Mouse (Mus musculus): ENCODE measurements around the gene Cyp2e1.
"Not testable (repeated sequence)": the region's sequence is repeated elsewhere in the genome, so short reads cannot be mapped to it uniquely, and the experiment has no call there.

Cyp2e1 gene

DNA sequence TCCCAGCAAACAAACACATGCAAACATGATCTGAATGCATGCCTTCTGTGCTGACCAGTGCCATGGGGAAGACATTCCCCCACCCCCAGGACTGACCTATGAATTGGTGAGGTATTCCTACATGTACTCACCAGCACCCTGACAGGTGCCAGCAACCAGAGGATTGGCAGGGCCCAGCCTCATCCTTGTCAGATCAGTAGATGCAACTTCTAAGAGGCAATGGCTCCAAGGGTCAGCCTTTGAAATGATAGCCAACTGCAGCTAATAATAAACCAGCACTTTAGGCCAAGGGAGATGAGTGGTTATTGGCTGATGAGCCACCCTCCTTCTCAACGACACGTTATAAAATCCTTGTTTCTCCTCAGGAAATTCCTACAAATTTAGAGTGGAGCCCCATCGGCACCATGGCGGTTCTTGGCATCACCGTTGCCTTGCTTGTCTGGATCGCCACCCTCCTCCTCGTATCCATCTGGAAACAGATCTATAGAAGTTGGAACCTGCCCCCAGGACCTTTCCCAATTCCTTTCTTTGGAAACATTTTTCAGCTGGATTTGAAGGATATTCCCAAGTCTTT lies at the start of gene Cyp2e1:
Gene Cyp2e1, plus strand, starts transcription at position 293 of the 574 bp plus-strand sequence.
- no peak for DNase-seq (ENCODE audit: low read depth, low spot score)

DNA sequence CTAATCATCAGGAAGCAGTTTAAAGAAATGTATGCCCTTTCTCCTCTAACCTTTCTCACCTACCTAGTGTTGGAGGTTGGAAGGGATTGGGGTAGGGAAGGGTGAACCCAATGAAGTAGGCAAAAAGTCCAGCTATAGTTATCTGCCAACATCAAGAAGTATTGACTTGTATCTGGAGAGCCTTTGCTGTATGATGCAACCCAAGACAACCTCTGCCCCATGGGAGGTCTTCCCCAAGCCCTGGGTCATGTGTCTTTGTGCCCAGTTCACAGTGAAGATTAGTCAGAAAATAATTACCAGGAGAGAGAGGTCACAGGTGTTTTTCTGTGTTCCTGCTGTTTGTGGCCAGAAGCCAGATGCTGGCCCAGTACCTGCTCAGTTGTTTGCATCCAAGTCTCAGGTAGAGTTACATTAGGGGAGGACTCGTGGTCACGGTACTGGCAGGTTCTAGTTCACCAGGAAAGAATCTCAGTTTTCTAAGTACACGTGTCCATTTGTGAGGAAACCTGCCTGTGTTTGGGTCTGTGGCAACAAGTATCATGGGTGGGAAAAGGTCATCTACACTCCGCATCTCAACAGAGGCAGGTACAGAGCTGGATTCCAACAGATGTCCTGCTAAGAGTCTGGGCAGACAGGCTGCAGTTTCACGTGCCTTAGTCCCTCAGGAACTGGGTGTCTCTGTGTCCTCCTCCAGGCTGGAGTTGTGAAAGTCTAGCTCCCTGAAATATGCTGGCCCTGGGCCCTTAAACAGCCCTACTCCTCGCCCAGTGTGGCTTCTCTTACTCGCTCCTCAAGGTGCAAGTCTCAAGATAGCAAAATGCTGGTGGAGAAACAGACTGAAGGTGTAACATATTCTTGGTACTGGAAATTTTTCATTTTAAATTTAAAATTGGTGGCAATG lies 46.1 kb upstream of the Cyp2e1 start:
- no peak for DNase-seq (ENCODE audit: low read depth, low spot score)

DNA sequence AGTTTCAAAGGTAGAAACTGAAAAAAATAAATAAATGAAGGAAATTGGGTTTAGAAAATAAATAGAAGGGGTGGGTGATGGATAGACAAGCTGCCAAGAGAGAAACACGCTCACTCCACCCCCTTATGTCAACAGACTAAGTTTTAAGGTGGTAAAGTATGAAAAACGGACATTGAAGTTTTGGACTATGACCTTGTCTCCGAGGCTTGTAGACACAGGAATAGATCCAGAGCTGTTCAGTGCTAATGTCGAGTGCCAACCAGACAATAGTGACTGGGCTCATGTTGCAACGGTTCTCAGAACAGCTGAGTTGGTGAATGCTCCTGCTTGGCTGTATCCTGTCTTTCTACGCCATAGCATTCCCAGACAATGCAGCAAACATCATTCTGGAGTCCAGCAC lies 42.4 kb upstream of the Cyp2e1 start:
- DNase-seq (ENCODE audit: low read depth, low spot score), result no peak

DNA sequence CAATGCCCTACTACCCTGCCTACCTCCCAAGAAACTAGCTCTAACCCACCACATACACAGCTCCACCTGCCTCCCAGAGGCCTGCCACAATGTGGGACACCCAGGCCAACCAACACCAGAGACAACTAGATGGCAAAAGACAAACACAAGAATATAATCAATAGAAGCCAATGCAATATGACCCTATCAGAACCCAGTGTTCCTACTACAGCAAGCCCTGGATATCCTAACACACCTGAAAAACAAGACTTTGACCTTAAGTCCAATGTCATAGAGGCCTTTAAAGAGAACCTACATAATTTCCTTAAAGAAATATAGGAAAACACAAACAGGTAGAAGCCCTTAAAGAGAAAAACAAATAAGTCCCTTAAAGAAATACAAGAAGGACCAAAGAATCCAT lies 38.0 kb upstream of the Cyp2e1 start:
- no peak for DNase-seq (ENCODE audit: low read depth, low spot score)

DNA sequence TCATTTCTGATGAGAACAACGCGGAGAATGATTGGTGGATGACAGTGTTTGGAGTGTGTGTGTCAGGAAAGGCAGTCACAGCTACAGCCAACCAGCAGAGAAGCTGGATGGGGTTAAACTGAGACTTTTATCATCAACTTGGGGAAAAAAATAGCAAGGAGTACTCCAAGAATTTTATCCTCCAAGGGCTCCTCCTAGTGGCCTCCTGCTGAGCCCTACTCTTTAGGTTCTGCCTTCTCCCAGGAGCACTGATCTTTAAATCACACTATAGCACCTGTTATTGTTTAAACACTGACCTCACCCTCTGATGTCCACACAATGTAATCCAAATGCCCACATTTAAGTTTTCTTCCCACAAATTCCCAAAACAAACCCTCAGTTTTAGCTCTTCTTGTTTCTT lies 30.4 kb upstream of the Cyp2e1 start:
- no peak for DNase-seq (ENCODE audit: low read depth, low spot score)

DNA sequence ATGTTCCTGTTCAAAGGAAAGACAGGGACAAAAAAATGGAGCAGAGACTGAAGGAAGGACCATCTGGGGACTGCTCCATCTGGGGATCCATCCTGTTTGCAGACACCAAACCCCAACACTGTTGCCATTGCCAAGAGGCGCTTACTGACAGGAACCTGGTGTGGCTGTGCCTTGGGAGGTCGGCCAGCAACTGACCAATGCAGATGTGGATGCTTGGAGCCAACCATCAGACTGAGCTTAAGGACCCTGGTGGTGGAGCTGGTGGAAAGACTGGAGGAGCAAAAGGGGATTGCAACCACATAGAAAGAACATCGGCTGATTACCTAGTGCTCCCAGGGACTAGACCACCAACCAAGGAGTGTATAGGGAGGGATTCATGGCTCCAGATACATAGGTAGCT lies 16.1 kb upstream of the Cyp2e1 start:
- no peak for DNase-seq (ENCODE audit: low read depth, low spot score)

DNA sequence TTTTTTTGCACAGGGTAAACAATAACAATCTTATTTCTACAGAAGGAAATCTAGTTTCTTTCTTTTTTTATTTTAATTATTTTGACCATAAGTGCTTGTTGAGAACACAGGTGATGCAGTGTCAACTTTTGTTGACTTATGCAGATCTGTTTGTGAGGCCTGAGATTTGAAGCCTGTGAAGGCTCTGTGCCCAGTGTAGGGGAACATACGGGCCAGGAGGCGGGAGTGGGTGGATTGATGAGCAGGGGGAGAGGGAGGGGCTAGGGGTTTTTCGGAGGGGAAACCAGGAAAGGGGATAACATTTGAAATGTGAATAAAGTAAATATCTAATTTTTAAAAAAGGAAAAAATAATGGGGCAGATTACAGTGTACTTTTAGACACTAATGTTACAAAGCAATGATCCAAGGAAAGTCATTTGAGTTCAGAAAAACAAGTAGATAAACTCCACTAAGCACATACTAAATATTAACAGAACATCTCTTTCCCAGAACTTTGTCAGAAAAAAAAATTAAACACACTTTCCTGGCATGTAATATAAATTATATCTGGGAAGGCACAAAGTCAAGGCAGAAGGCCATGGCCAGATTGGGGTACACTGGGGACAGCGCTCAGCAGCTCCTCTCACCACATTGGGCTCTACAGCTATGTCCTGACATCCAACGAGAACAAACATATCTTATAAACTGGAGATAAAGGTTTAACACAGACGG lies 15.3 kb upstream of the Cyp2e1 start:
- no peak for DNase-seq (ENCODE audit: low read depth, low spot score)

DNA sequence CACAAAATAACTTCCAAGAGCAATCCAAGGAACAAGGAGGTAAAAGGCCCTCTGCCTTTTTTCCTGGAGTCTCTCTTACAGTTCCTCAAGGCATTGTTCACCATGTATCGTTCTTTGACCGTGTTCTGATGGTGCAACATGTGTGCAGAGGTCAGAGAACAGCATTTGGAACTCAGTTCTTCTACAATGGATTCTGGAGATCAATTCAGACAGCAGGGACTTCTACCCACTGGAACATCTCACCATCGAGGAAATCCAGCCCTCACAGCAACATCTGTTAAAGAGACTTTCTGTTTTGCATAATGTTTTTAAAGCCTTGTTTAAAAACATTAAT lies 14.7 kb upstream of the Cyp2e1 start:
- no peak for DNase-seq (ENCODE audit: low read depth, low spot score)

DNA sequence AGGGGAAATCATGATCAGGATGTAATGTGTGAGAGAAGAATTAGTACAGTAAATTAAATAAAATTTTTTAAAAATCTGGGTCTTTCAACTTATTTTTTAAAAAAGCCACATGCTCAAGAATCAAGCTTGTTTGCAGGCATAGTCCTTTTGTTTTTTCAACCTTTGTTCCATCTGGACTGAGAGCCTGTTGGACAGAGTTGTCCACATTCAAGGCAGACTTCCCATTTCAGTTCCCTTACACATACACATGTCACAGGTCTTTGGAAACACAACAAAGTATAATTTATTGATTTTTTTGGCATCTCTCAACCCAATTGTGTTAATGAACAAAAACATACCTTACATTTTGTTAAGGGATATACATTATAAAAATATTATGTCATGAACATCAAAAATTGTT lies 9.0 kb upstream of the Cyp2e1 start:
- DNase-seq (ENCODE audit: low read depth, low spot score), result no peak

DNA sequence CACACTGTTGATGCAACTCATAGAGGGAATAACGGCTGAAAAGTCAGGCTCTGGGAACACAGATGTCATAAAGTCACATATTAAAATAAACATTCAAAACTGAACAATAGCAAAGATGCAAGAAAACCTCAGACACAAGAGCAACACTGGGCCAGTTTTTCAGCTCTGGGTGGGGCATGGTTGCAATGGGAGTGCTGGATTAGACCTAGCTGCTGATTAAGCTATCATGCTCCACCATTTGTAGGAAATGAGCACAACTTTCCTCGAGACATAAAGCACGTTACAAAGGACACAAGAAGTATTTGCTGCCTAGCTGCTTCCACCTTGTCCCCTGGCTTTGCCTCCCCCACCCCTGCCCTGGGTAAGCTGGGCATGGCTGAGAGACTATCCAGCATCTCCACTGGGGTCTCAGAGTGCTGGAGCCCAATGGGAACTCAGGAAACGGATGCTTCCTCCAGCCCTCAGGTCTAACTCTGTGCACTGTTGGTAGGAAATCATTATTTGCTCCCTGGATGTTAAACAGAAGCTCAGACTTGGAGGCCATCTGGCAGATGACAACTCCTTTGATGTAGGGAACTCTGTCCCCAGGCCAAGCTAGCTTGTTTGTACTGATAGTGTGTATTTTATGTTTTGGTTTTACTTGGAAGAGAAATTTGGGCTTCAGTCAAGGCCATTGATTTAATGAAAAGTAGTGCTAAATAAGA lies 7.2 kb upstream of the Cyp2e1 start:
- DNase-seq (ENCODE audit: low read depth, low spot score), result no peak

DNA sequence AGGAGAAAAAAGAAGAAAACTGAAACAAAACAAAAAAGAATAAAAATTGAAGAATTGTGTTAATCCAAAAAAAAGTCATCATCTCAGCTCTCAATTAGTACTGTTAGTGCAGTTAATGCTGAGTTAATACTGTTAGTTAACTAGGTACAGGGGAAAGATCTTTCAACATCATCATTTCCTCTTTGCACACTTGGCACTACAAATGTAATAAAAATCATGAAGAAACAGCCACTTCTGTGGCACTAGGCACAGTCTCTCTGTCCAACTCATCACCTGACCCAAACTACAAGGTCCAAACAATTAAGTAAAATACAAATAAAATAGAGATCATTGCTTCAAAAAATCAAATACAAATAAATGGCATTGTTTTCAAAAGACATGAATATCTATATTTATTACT lies 2.9 kb upstream of the Cyp2e1 start:
- no peak for DNase-seq (ENCODE audit: low read depth, low spot score)

DNA sequence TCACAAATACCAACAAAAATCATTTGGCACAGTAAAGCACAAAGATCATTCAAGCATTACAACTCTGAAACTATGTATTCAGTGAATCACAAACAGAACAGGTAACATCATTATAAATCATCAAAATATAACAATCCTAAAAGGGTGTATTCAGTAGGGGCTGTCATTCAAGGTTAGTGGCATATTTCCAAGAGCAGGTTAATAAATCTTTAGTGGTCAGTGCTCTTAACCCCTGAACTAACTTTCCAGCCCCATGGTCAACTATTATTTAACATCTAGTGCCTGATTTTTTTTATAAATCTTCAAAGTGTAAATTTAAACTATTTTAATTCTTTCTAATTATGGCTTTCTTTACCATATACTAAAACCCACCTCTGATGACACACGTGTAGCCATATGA lies 1.9 kb downstream of the Cyp2e1 start:
- DNase-seq (ENCODE audit: low read depth, low spot score), result not testable (repeated sequence)

DNA sequence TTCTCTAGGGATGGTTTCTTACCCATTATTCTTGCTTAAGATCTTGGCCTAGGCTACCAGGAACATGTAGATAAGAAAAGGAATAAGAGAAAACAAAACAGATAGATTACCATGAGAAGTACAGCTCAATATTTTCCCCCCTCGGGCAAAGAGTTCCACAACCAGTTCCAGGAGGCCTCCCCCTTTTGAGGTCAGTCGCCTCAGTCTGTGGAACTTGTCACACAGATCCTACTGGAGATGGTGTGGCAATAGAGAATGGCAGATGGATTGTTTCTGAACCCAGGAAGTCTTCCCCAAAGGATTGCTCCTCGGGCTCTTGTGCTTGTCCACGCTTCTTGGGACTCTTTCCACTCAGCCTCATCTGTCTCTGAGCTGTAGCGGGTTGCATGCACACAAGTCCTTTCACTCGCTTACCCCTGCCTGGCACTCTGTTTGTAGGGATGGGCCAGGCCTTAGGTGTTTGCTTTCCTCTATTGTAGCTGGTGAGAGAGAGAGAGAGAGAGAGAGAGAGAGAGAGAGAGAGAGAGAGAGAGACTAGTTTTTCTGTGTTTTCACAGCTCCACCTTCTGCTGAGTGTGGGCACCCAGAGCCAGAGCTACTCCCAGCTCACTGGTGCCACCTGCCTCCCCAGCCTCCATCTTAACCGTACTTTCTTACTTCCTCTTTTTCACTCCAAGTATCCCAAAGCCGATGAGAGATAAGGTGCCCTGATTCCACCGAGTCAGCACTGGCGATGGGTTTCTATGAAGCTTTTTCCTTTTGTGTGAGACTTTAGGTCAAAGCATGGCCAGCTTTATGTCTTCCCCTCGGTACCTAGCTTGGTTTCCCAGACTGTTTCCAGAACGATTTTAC lies 2.6 kb downstream of the Cyp2e1 start:
- peak; percentile 22 for DNase-seq (ENCODE audit: low read depth, low spot score)

DNA sequence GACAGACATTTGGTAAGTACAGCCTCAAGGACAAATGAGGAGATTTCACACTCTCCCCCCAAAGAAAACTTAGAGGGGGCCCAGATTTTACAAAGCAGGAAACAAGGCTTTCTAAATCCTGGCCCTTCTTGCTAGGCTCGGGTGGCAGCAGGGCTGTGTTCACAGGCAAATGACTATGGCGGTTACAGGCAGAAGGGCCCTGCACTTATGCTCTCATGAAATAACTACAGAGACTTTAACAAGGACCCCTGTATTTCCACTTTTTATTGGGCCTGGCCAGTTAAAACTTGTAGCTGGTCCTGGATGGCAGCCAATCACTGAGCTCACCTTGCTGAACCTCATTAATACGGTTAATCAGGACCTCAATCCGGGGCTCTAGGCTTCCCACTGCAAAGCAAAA lies 17.0 kb downstream of the Cyp2e1 start:
- DNase-seq (ENCODE audit: low read depth, low spot score), result no peak

DNA sequence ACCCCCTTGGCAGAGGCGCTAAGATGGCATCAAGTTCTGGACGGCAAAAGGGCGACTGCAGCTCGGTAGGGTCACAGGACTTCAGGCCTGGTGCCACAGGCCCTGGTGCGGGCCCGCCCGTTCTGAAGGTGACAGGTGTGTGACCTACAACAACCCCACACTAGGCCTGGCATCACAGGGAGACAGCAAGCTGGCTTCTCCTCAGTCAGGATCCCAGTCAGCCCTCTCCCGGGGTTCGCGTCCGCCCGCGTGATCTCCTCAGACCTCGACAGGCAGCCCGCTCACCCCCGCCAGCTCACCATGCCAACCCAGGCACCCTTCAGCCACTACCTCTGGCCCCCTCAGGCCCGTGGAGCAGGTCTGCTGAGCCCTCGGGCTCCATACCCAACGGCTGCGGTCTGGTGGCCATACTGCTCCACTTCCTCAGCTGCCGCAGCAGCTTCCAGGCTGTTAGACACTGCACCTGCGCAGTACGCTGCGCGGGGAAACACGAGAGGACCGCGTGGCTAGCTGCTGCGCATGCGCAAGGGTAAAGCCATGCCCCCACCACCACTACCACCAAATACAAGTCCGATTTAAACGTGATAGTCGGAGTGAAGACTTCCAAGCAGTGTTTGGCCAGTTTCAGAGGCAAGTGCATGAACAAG lies 24.0 kb downstream of the Cyp2e1 start, which contains the start of gene Syce1:
Gene Syce1, minus strand, starts transcription at position 447 of the 647 bp plus-strand sequence.
- no peak for DNase-seq (ENCODE audit: low read depth, low spot score)

DNA sequence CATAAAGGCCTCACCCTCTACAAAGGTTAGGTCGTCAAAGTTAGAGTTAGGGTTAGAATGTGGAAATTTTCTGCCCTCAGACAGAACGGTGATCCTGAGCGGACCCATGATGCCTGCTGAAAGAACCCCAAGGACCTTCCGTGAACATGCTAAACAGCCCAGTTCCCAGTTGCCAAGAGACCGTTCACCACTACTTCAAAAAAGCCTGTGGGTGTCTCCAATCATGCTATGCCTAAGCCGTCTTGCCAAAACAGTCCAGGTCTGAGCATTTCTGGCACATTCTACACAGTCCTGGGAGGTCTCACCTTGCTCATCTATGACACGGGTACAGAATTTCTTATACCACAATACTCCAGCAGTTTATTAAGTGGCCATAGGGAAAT lies 24.5 kb downstream of the Cyp2e1 start:
- DNase-seq (ENCODE audit: low read depth, low spot score), result no peak

DNA sequence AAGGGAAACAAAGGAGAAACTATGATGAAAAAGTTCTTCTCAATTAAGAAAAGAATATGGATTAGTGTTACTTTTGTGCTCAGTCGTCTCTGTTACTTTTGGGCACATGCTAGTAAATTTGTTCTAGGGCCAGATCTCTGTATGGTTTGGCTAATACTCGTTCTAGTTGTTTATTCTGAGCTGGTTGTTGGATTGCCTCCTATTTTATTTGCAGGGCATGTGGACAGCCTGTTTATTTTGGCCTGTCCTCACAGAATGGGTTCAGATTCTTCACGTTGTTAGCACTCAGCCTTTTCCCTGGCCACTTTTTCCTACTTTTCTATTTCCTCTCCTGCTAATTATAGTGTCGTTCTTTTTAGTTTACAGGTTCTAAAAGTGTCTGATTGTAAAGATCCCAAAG lies 30.0 kb downstream of the Cyp2e1 start:
- DNase-seq (ENCODE audit: low read depth, low spot score), result no peak

DNA sequence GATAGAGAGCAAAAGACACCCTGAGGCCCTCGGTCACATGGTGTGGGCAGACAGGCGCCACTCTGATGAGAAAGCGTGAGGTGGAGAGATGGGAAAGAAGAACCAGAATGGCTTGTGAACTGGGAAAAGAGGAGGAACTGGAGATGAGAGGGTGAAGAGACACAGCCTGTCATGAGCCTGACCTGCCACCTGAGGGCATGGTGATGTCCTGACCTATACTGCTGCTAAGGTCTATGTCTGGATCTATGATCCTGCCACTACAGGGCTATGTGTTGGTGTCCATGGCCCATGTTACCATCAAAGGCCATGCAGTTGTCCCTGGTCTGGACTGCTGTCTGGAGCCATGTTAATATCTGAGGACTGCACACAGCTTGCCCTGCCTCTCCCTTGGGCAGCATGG lies 34.1 kb downstream of the Cyp2e1 start:
- DNase-seq (ENCODE audit: low read depth, low spot score), result no peak

DNA sequence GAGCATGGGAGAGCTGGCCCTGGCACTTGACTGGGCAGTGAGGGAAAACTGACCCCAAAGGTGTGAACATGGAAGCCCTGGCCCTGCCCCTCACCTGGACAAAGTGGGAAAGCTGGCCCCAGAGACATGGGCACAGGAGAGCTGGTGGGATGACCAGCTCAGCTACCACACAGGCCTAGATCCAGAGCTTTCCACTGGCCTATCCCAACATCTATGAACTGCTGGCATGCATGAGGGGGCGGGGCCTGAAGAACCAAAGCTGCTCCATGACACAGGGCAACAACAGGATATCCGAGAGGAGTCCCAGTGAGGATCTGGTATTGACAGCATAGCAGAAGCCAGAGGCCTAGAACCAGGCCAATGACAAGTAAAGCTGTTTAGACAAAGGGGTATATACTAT lies 34.7 kb downstream of the Cyp2e1 start:
- no peak for DNase-seq (ENCODE audit: low read depth, low spot score)

DNA sequence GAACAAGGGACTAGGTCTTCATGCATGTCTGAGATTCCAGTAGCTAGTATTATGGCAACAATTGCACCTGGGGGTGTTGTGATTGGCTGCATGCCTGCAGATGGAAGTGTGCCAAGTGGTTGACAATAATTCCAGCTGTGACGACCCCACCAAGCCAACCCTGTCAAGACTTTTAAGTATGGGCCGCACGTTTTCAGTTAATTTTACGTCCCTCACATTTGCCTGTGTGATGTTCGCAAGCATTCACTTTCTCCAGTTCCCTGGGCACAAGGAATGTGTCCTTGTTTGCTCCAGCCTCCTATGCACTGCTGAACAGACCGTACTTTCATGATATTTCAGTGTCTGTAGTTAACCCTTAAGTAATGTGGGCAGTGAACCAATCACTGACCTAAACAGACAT lies 39.1 kb downstream of the Cyp2e1 start:
- no peak for DNase-seq (ENCODE audit: low read depth, low spot score)

DNA sequence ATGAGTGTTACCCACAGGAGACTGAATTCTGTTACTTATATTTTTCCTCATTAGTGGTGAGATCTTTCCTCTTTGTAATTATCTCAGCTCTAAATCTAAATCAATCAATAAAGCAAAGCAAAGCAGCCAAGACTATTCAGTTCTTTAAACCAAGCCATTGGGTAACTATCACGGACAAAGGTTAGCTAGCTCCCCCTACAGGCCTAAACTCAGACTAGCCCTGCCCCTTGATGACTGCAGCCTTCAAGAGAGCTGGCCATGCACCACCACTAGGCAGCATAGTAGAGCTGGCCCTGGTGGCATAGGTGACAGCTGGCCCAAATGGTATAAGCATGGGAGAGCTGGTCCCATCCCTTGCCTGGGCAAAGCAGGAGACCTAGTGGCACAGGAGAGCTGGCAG lies 42.2 kb downstream of the Cyp2e1 start:
- DNase-seq (ENCODE audit: low read depth, low spot score), result peak; percentile 66
